Mouse (Mus musculus) c-Kit-positive CD71-positive TER-119-positive erythroid progenitor cells, embryonic 14.5 days (primary cell): ENCODE measurements around the gene Gm49425.
"Not testable (repeated sequence)": the region's sequence is repeated elsewhere in the genome, so short reads cannot be mapped to it uniquely, and the experiment has no call there.

ENCODE experiments used
- DNase-seq: peaks from one replicate; pipeline ENCODE4 v3.0.0-alpha.2; 2013; ENCODE audit warnings: low spot score

The Gm49425 gene

DNA sequence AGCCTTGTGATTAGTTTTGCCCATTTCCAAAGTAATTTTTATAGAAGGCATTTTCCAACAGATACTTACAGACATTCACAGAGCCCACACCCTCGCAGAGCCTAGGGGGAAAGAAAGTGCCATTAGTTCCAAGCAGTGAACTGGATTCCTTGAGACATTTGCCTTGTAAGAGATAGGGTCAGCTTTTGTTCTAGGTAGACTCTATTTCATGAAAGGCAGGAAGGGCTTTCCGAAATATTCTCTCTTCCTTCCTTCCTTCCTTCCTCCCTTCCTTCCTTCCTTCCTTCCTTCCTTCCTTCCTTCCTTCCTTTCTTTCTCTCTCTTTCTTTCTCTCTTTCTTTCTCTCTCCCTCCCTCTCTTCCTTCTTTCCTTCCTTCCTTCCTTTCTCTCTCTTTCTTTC lies at the start of gene Gm49425:
TSS of gene Gm49425 (minus strand) at position 101 of the 400 bp plus-strand sequence.
- DNase-seq = not testable (repeated sequence)

DNA sequence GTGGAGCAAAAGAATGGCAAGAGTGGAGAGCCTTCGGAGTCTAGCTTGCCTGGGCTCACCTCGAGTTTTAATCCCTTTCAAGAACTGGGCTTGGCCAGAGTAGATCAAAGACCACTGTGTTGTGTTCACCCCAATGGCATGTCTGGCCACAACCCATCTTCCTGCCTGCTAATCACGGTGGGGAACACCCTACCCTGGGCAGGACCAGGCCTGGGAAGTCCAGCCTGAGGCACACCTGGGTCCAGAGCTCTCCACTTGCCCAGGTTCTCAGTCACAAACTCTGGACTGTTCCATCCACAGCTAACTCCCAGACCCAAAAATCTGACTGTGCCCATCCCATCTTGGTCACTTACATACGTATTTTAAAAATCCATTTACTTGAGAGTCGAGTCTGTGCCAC lies 45.8 kb upstream of the Gm49425 start, which contains the start of gene Krt90:
TSS of gene Krt90 (minus strand) at position 101 of the 400 bp plus-strand sequence.
- no peak for DNase-seq

DNA sequence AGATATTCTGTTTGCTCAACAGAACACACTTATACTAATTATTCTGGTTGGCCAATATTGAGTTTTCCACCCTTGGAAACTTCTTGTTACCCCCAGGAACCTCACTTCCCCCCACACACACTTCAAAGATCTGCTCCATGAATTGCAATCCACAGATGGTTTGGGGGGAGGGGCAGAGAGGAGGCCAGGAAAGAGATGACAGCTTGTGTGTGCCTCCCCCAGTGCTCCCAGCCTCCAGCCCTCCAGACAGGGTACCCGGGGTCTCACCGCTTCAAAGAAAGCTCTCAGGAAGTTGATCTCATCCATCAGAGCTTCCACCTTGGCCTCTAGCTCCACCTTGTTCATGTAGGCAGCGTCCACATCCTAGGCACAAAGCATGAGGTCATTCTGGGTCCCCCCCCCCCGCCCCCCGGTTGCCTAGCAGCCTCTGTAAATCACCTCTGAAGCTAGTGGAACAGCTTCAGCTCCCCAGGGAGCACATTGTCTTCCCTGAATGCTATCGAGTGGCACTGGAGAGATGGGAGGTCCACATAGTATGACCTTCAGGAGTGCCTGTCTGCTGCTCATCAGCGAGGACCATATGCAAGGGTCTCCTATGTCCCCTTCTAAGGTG lies 41.1 kb upstream of the Gm49425 start:
- DNase-seq = no peak

DNA sequence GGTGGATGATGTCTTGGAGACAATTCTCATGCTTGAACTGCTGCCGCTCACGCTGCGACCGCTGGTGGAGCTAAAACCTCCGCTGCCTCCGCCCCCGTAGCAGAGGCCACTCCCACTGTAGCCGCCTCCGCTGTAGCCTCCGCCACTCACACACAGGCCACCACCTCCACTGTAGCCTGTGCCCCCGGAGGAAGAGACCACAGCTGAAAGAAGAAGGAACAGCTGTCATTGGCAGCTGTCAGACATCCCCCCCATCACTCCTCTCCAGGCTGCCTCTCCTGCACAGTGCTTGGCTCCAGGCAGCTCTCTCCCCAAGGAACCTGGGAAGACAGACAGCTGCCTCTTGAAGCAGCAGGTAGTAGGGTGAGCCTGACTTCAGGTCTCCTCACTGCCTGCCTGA lies 36.1 kb upstream of the Gm49425 start:
- DNase-seq = no peak

DNA sequence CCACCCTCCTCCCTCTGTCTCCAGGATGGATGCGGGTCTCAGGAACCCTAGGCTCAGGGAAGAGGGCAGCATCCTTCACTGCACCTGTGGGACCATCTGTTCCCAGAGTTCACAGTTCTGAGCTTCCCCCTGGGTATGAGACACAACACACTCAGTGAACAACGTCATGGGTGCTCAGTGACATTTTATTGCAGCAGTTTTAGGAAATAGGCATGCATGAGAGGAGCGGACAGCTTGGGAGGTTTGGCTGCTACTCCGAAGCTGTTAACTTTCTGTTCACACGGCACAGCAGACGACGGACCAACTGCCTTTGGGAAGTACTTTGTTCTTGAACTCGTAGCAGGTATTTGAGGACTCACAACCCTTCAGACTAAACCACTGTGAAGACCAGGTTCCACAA lies 35.1 kb upstream of the Gm49425 start:
- no peak for DNase-seq

DNA sequence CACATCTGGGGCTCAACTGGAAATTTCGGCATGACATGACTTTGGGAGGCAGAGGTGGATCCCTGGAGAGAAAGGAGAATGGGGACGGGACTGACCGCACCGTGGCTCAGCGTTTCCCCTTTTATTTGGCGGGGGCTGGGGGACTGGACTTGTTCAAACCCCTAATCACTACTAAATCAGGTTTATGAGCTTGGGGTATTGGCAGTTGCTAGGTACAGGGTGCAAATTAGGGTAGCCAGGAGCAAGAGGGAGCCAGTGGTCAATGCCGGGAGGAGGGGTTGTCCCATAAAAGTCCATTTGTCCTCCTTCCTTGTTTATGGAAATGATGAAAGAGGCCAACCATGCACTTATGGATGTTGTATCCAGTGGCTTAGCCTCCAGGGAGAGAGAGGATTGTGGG lies 33.5 kb upstream of the Gm49425 start, which contains the start of gene Krt82:
TSS of gene Krt82 (minus strand) at position 101 of the 400 bp plus-strand sequence.
- DNase-seq = no peak

DNA sequence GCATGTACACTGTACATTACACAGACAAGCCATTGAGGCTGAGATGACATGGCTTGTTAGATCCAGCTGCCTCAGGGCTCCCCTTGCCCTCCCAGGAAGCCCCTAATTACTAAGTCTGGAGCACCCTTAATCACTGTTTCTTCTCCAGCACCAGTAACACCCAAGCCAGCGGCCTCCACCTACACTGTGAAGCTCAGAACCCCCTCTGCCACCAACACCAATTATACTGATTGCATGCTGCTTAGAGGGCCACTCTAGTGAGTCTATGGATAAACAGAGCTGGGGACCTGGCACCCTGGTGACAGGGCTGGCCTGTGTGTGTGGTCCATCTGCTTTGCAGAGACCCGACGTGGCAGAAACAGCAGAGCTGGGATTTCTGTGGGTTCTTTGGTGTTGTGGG lies 27.4 kb upstream of the Gm49425 start:
- no peak for DNase-seq

DNA sequence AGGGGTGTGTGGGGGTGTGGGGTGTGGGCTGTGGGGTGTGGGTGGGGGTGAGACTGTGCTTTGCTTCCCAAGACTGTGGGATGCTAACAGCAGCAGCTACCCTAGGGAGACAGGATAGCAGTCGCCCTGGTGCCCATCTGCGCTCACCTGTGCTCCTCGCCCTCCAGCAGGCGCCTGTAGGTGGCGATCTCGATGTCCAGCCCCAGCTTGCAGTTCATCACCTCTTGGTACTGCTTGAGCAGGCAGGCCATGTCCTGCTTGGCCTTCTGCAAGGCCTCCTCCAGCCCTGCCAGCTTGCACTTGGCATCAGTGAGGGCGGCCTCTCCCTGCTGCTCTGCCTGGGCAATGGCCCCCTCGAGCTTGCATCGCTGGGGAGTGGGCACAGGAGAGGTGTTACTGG lies 25.5 kb upstream of the Gm49425 start:
- no peak for DNase-seq

DNA sequence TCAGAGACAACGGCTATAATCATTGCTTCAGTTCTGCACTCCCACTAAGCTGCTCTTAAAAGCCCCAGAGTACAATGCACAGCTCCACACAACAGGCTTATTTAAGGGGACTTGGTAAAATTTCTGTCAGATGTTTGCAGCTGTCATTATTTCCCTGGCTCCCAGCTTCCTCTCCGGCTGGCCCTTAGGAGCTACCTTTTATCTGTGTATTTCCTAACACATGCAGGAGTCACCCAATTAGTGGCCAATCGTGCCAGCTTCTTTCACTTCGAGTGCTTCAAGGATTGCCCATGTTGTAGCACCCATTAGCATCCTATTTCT lies 21.5 kb upstream of the Gm49425 start:
- no peak for DNase-seq

DNA sequence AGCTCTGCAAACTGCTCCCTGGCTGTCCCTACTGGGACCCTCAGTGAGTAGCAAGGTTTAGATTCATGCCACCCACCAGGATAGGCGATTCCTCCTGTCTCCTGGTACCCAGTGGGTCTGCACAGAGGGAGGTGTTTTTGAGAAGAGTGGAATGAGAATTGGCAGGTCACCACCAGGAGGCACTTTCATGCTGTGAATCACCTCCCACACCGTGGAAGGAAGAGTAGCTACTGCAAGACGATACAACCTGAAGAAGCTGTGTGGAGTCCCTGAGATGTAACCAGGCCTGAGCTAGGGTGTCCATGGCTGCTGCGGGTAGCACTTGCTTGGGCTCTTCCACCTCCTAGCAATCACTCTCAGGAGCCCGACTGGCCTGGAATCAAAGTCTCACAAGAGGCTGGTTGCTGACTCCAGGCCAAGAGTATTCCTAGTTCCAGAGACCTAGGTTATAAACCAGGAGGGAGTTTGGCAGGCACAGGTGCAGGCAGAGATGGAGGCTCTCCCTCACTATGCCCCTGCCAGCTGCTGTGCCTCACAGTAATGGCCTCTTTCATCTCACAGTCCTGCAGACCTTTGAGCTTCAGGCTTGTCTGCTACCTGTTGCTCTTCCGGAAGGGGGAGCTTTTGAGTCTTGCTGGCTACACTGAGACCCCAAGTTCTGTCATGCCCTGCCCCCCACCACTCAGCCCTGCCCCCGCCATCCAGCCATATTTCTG lies 21.0 kb upstream of the Gm49425 start:
- no peak for DNase-seq

DNA sequence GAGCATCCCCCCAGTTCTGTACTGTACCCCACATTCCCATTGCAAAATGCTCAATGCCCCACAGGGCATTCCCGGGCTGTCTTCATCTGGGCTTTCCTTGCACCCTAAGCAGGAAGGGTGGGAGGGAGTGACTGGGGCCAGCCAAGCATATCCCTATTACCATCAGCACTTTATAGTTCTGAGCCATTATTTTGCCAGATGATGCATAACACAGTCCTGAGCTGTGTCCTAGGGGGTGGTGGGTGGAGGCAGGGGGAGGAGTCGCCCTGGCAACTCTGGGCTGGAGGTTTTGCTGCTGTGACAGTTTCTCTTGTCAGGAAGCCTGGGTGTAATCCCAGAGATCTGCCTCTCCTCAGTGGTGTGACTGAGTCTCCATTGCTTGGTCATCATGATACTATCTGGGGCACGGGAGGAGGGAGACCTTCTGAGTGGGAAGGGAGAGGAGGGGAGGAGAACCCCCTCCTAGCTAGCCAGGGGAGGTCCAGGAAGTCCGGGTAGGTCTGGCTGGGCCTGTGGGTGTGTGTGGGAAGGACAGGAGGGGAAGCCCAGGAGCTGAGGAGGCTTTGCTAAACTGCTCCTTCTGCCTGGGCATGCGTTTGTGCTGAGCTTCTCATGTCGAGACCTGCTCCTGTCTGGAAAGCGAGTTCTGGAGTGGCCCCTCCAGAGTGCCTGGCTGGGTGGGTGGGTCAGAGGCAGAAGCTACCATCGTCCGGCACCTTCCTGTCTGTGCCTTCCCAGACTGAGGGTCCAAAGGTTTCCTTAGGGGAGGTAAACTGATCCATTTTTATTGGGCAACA lies 19.2 kb upstream of the Gm49425 start:
- DNase-seq = no peak

DNA sequence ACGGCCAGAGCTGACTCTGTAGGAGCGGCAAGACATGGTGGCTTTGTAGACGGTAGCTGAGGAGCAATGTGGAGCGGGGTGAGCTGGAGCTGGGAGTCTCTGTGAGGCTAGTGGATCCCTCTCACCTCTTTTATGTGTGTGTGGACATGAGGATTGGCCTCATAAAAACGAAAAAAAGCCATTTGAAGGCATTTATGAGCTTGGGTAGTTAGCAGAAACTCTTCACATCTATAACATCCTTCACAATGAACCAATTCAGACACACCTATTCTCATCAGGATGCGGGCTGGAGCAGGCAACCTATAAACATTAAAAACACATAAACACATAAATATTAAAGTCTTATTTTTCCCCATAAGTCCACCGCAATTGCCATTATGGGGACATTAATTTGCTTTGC lies 15.7 kb upstream of the Gm49425 start, which contains the start of gene Krt84:
TSS of gene Krt84 (minus strand) at position 101 of the 400 bp plus-strand sequence.
- no peak for DNase-seq

DNA sequence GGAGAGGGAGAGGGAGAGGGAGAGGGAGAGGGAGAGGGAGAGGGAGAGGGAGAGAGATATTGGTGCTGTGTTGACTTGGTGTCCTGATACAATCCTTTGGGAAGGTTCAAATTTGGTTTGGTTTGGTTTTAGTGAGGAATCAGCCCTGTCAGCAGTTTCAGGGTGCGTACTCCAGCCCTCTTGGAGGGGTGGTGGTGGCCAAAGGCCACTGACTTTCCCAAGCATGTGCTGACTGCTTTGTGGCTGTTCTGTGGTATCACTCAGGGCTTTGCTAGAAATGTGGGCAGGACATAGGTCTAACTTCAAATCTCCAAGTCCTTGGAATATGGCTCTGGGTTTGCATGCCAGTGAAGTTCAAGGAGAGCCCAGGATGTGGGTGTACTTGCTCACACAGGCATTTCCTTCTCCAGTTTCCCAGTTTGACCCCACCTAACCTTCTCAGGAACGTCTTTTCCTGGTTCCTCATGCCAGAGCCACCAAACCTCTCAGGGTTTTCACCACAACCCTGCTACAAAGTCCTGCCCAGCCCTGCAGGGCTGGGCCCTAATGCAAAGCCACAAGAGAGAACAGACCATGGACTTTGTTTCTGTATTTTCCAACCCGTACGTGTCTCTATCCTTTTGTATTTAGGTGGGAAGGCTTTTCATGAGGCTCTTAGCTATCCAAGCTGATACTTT lies 5.6 kb upstream of the Gm49425 start:
- DNase-seq = no peak

DNA sequence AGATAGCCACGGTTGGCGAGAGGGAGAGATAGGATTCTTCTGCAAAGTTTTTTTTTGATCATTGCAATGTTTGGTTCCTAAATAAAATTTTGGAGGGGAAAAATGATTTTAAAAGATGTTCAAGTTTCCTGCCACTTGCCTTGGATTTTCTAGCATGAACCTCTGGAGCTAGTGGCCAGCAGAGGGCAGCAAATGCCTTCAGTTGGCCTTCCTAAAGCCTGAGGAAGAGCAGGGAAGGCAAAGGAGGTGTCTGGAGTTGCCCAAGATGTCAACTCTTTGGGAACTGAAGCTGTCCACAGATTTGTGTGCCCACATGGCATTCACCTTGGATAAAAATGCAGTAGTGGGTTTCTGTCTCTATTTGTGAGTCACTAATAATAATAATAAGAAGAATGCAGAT lies 2.7 kb upstream of the Gm49425 start:
- peak; percentile 24 for DNase-seq

DNA sequence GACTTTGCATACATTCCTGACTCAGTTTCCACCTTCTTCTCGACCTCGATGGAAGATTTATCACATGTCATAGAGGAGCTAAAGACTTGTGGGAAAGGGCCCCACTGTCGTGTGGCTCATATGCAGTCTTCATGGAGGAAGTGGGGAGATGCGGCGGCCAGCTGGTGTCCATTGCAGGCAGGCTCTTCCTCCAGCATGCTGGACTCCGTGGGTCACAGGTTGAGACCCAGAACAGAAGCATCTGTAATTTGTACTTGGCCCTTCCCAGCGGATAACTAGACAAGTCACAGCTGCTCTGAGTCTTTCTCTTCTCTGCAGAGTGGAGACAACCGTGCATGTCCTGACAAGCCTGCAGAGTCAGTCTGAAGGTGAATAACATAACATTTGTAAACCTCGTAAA lies 8.8 kb downstream of the Gm49425 start:
- DNase-seq = no peak

DNA sequence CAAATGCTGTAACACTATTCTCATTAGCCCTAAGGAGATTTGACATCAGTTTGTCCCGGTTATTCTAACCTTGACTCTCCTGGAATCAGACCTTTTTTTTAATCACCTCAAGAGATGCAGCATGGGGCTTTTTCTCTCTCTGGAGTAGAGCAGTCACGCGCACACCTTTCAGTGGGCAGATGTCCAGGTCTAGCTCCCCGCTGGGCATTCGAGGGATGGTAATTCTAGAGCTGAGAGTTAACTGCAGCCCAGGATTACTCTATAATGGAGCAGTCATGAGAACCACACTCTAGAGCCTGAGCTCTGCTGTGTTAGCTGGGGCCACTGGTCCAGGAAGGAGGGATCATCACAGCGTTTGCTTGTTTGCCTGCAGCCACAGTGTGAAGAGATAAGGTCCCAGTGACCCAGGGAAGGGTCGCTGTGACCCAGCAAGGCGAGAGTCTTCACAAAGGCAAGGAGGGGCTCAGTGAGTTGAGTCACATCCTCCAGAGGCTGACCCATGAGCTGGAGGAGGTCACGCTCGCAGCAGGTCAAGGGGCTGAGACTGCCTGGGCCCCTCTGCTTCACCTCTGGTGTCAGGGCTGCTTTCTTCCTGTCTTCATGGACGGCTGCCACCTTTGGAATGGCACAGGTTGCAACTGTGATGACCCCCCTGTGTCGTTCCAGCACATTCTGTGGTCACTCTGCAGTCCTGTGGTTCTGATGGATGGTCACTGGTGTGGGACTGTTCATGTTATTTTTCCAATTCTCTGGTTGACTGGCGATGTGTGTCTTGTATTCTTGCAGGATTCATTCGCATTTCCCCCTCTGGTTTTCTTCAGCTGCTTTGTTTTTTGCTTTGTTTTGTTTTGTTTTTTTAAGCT lies 9.9 kb downstream of the Gm49425 start:
- DNase-seq = no peak

DNA sequence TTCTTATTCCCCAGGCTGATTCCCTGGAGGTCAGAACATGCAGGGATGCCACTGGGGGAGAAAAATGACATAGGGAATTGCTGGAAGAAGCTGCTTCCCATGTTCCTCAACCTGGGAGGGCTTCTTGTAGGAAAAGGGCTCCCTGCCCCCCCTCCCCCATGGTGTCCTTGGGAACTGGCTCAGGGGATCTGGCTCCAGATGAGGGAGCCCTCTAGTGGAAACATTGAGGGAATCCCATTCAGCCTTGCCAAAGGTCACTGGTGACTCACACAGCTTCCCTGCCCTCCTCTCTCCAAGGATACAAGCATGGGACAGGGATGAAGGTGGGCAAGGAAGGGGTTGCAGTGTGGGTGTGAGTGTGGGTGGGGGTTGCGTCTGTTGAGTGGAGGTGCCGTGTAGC lies 19.9 kb downstream of the Gm49425 start:
- DNase-seq = no peak

DNA sequence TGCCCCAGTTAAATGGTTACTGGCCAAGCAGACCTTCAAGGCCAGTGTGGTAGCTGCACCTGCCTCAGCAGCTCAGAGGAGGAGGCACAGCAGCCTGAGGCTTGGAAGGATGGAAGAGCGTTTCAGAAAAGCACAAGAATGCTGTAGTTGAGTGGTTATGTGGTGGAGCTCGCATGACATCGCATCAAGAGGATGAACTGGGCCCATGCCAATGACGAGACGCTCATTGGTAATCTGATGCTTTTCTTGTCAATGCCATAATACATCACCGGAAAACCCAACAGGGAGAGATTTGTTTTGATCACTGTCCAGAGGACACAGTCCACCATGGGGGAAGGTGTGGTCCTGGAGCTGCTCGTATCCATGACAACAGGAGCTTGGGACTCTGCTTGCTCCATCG lies 21.8 kb downstream of the Gm49425 start:
- DNase-seq = no peak

DNA sequence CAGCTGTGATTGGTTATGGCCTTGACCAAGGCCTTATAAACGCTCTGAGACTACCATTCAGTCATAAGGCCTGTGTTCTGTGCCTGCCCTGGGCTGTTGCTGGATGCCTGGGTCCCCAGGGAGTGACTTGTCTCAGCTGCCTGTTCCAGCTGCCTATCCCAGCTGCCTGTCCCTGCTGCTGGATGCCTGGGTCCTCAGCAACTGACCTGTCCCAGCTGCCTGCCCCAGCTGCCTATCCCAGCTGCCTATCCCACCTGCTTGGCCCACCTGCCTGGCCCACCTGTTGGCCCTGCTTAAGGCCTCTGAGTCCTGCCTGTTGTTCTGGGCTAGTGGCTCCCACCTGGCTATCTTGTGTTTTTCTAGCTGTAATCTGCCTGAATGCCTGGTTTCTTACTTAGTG lies 22.9 kb downstream of the Gm49425 start:
- no peak for DNase-seq

DNA sequence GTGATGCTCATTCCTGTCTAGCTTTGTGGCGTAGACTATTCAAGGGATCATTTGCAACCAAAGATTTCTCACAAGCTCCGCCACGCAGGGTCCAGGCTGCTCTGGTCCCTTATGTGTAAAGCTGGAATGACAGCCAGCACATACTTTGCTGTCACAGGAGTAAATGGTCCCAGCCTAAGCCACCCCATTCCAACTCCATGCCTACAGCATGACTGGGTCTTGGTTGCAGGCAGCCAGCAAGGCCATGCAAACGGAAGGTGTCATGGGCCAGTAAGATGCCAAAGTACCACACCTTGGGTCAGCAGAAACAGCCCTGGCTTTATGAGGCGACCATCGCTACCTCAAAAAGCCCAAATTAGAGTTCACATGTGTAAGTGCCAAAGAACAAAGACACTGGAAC lies 23.3 kb downstream of the Gm49425 start:
- DNase-seq = no peak

DNA sequence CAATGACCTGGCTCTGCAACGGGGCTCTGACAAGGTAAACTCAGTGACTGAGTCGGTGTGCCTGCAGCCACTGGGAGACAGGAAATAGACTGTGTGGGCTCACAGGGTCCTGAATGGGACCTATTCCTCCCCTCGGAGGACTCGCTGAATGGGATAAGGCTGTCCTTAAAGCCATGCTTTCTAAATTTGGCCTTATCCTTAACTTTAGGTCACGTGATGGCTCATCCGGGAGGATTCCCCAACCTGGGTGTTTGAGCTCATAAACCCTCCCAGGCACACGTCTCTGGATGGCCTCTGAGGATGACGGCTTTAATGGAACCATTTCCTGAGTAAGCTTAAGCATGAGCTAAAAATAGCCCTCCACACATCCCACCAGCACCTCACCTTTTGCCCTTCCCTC lies 24.3 kb downstream of the Gm49425 start:
- no peak for DNase-seq

DNA sequence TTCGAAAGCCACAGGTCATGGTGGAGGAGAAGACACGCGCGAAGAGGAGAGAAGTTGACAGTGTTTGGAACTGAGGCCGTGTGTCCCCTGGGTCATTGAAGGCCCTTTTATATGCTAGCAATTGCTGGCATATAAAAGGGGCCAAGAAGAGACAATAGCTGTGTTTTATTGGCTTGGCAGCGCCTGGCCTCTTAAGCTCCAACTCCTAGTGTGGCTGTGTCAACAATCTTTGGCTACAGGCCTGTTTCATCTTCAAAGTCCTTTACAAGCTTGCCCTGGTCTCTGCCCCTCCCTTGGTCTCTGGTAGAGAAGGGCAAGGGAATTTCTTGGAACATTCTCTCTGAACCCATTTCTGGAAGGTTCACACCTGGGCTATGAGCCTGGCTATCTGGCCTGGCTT lies 25.6 kb downstream of the Gm49425 start, which contains the start of gene Krt83:
TSS of gene Krt83 (minus strand) at position 82 of the 400 bp plus-strand sequence.
- no peak for DNase-seq
